Mouse (Mus musculus) brown adipose tissue, adult 24 weeks (tissue): ENCODE results near the gene Gabpb1. TPM values are rescaled to one million over a fixed set of nuclear protein-coding genes. Genes with fewer than 3 reads are reported as not detected.

ENCODE experiments used
- H3K27ac ChIP-seq: fragments of 200-500 bp; replicated peaks from 2 replicates; pipeline ENCODE4 v1.5.1; 2012; ENCODE audit warnings: low read depth, mild to moderate bottlenecking, low read length
- H3K4me1 ChIP-seq: fragments of 200-500 bp; 2 replicates; pipeline ENCODE4 v1.6.1; 2012; ENCODE audit warnings: low read length, mixed read lengths; ENCODE audit not compliant: control insufficient read depth, insufficient read depth, insufficient read length
- H3K4me3 ChIP-seq: fragments of 200-500 bp; 2 replicates; pipeline ENCODE4 v1.5.1; 2012; ENCODE audit warnings: low read depth, mild to moderate bottlenecking, low read length, moderate library complexity; ENCODE audit not compliant: insufficient read depth
- polyA plus RNA-seq: library from polyadenylated mRNA; stranded (reverse); fragments of >200 nt; gene quantifications from 2 replicates; pipeline ENCODE4 v1.2.4, GENCODE M21; 2012; ENCODE audit not compliant: missing spikeins, insufficient read depth, insufficient read length

Gabpb1 gene
- polyA plus RNA-seq, 1 experiment, result 4.0 TPM

GRCm38 (mm10) chr2:126587468-126587867 lies 88.7 kb downstream of the Gabpb1 start:
- Histone ChIP-seq H3K4me3 (no peak overlapping the region), H3K27ac (no peak overlapping the region), H3K4me1 (no peaks in the 10 kb centered on the region)

GRCm38 (mm10) chr2:126584621-126585369 lies 91.3 kb downstream of the Gabpb1 start:
- no peaks in the 10 kb centered on the region for H3K4me1 ChIP-seq

GRCm38 (mm10) chr2:126583960-126584359 lies 92.2 kb downstream of the Gabpb1 start:
- no peak overlapping the region for H3K27ac ChIP-seq
- H3K4me1 ChIP-seq, result no peaks in the 10 kb centered on the region
- H3K4me3 ChIP-seq, result no peak overlapping the region

More at GRCm38 (mm10) chr2:126584621-126585369, 91.3 kb downstream of the Gabpb1 start:
- no peak overlapping the region for H3K27ac ChIP-seq
- H3K4me3 ChIP-seq, result no peak overlapping the region

- no peak overlapping the region for H3K4me3 ChIP-seq
- H3K27ac ChIP-seq, result no peak overlapping the region
- no peaks in the 10 kb centered on the region for H3K4me1 ChIP-seq
These were observed 96.9 kb downstream of the Gabpb1 start for GRCm38 (mm10) chr2:126579282-126579681.

Other genes with a start within 250 kb of the Gabpb1 start
- gene Atp8b4, start 175.7 kb downstream of the Gabpb1 start, polyA plus RNA-seq, result 0.21 and 0.44 TPM in 2 replicates
- 53.3 and 74.1 TPM in 2 replicates for gene Slc27a2, start 123.9 kb downstream of the Gabpb1 start, polyA plus RNA-seq
- 1.4 and 2.1 TPM in 2 replicates for gene Hdc, start 57.0 kb downstream of the Gabpb1 start, polyA plus RNA-seq
- gene Usp8, start 31.0 kb upstream of the Gabpb1 start, polyA plus RNA-seq, result 64.0 and 66.5 TPM in 2 replicates
- 5.8 and 11.5 TPM in 2 replicates for gene Usp50, start 107.1 kb upstream of the Gabpb1 start, polyA plus RNA-seq
- 20.1 and 20.4 TPM in 2 replicates for gene Trpm7, start 199.9 kb upstream of the Gabpb1 start, polyA plus RNA-seq